Mouse (Mus musculus) left cerebral cortex, postnatal 10 days (tissue): ENCODE results near the gene Piga. TPM values are rescaled to one million over a fixed set of nuclear protein-coding genes. Genes with fewer than 3 reads are reported as not detected.

Experiments
- DNase-seq, 2 experiments: peaks; one replicate each; pipeline ENCODE4 v3.0.0; 2021 to 2022; ENCODE audit warnings: low spot score in 2 of 2, mixed read lengths in 1 of 2; ENCODE audit errors: extremely low spot score in 1 of 2
- intact Hi-C: fragments of 180-260 bp; cut with DNase I; formaldehyde crosslinking; loops from one replicate; pipeline ENCODE4 v1.15.1; 2025
- total RNA-seq, 2 experiments: library from RNA; stranded (reverse); gene quantifications; 2 replicates each; pipeline ENCODE4 v1.2.3; 2021

The Piga gene
- total RNA-seq, 2 experiments from 2014 or later: 5.7 TPM

GRCm38 (mm10) chrX:164430621-164431020, 11.0 kb downstream of the Piga start:
- no peak for DNase-seq
- intact Hi-C loops: no loop called here

DNA sequence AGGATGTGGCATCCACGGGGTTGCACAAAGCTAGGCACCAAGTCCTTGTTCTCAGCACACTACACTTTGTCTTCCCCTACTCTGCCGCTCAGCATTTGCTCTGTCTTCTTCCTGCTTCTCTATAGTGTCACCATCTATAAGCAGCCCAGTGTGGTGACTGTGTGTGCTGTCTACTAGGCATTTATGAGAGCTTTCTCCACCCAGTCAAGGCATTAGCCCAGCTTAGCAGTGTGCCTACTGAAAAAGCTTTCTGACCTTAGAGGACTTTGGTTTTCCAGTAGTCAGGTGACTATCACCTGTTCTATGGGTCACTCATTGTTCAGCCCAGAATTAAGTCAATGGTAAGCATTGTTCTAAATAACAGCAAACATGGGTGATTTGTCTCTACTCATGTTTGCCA, 11.5 kb downstream of the Piga start:
- DNase-seq: no peak
- intact Hi-C loops: no loop called here

- intact Hi-C loops: no loop called here
- no peak for DNase-seq
These were observed 12.0 kb downstream of the Piga start for GRCm38 (mm10) chrX:164431541-164431940.

- intact Hi-C loops: no loop called here
- DNase-seq: no peak
These were observed 13.1 kb downstream of the Piga start for GRCm38 (mm10) chrX:164432682-164433081.

GRCm38 (mm10) chrX:164436709-164437108, 17.1 kb downstream of the Piga start, which contains the start of gene Asb11:
Gene Asb11 (plus strand): TSS chrX:164436994.
- intact Hi-C loops: no loop called here

DNA sequence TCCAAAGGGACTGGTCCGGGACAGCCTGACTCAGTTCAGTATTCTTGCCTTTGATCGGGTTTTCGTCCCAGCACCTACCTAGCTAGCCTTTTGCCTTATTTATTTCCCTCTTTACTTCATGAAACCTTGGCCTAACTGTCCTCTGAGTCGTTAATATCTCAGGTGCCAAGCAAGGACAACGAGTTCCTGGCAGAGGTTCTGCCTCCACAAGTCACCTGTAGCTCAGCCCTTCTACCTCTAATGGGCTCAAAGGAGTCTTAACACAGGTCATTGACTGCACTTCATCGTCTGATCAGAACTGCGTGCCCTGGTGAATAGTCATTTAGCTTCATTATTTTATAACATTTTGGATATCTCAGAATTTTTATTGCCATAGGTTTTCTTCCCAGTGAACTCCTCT, 19.9 kb downstream of the Piga start:
- intact Hi-C loops: no loop called here
- DNase-seq: no peak

More at GRCm38 (mm10) chrX:164436709-164437108, 17.1 kb downstream of the Piga start, which contains the start of gene Asb11:
- no peak for DNase-seq

- intact Hi-C loops: no loop called here
- no peak for DNase-seq
These were observed 20.6 kb downstream of the Piga start for GRCm38 (mm10) chrX:164440140-164440539.

GRCm38 (mm10) chrX:164440703-164441102, 21.1 kb downstream of the Piga start:
- DNase-seq: no peak

GRCm38 (mm10) chrX:164441306-164441705, 21.7 kb downstream of the Piga start:
- intact Hi-C loops: no loop called here

More at GRCm38 (mm10) chrX:164440703-164441102, 21.1 kb downstream of the Piga start:
- intact Hi-C loops: no loop called here

GRCm38 (mm10) chrX:164445601-164446000, 26.0 kb downstream of the Piga start:
- intact Hi-C loops: no loop called here
- no peak for DNase-seq

More at GRCm38 (mm10) chrX:164441306-164441705, 21.7 kb downstream of the Piga start:
- no peak for DNase-seq

DNA sequence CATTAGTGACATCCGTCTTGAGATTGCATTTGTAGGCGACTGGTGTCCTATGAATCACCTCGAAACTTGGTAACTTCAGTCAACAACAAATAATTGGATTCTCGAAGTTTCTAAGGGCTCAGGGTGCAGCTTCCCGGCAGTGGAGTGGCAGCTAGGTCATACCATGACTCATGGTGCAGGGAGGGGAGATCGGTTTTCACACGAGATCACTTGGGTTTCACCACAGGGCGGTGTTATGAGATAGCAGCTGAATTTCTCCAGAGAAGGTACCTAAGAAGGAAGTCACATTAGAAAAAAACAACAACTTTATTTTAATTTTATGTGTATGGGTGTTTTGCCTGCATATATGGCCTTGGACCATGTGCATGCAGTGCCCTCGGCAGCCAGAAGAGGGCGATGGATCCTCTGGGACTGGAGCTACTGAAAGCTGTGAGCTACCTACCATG, 26.5 kb downstream of the Piga start:
- no peak for DNase-seq
- intact Hi-C loops: no loop called here

DNA sequence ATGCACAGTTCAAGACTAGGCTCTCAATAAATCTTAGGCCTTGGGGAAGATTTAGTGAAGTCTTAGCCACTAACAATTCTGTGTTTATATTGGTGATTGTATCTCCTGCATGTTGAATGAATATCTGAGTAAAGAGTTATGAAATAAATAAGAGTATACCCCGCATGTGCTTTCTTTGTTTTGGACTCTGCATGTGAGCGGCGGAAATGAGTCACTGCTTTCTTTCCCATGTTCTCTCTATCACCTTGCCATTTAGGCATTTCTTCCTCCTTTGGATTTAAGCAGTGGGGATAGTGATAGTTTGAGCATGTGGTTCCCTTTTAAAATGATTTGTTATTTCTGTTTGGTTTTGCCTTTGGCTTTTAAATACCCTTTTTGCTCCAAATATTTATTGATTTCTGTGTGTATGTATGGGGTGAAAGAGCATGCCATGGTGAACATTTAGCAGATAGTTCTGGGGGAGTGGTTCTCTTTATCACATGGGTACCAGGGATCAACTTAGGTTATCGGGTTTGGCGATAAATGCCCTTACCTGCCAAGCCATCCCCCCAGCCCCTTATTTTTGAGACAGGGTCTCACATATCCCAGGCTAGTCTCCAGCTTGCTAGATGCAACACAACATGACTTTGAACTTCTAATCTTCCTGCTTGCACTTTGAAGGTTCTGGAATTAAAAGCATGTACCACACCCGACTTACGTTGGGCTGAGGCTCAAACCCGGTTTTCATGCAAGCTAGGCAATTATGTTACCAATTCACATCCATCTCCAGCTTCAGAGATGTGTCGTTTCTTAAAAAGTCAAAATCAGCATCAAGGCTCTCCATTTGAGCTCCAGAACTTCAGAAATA, 27.5 kb downstream of the Piga start:
- intact Hi-C loops: no loop called here
- no peak for DNase-seq

DNA sequence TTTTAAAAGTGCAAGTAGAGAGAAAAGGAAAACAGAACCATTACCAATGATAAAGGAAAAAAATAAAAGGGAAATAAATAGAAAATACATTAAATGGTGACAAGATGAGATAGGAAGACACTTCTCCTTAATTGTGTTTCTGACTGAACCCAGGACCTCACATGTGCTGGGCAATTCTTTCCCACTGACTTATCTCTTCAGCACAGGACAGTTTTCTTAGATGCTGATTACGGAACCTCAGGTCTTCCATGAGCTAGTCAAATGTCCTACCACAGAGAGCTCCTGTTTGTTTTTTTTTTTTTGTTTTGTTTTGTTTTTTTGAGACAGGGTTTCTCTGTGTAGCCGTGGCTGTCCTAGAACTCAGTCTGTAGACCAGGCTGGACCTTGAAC, 28.1 kb downstream of the Piga start:
- intact Hi-C loops: loop anchor here (2.0 kb wide), 1 partner anchor 261 kb away; no protein-coding TSS in a partner anchor
- no peak for DNase-seq

DNA sequence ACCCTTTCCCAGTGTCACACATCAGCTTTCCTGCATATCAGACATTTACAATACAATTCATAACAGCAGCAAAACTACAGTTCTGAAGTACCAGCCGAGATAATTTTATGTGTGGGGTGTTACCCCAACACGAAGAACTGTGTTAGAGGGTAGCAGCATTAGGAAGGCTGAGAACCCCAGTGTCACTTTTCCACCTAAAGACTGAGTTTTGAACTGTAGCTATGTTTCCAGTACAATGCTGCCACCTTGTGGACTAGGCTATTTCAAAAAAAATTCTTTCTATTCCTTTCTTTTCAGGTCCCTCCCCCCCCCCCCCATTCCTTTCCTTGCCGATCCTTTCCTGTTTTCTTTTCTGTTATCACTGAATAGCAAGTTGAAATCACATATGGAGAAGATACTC, 29.6 kb downstream of the Piga start:
- DNase-seq: peak; percentile 15 to 32
- intact Hi-C loops: loop anchor here (2.0 kb wide), 1 partner anchor 262 kb away; no protein-coding TSS in a partner anchor

DNA sequence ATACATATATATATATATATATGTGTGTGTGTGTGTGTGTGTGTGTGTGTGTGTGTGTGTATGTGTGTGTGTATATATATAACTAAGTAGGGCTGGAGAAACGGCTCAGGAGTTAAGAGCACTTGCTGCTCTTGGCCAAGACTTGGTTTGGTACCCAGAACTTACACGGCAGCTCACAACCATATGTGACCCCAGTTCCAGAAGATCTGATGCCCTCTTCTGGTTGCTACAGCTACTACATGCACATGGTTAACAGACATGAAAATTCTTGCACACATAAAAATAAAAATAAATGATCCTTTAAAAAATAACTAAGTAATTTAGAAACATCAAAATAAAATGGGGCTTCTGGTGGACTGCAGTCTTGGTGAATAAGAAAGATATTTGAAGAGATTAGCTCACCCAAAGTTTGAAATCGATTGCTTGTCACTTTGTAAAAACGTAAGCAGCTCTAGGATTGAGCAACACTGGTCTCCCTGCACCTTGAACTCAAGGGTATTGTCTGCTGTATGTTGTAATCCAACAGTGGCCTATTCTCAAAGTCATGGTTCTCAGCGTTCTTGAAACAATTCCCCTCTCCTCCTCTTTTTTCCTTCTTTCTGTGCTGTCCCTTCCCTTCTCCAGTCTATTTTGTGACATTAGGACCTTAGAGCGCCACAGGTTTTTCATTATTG, 39.8 kb downstream of the Piga start:
- intact Hi-C loops: no loop called here
- no peak for DNase-seq

Other genes starting within 250 kb of the Piga start
- under 1 TPM; 0.49 to 0.94 TPM for gene Bmx, start 161.6 kb upstream of the Piga start, total RNA-seq
- gene Pir, start 150.4 kb upstream of the Piga start, total RNA-seq: 1 to 10 TPM; 2.4 to 3.8 TPM
- 1 to 10 TPM; 3.3 to 3.6 TPM for gene Vegfd, start 46.4 kb upstream of the Piga start, total RNA-seq
- 1 to 10 TPM; 2.8 to 3.4 TPM for gene Asb11, start 17.2 kb downstream of the Piga start, total RNA-seq
- not detected for gene Asb9, start 86.5 kb downstream of the Piga start, total RNA-seq